Mouse (Mus musculus): Measurements from ENCODE around the gene Olfr986.

GRCm38 (mm10) chr9:40234233-40235072 lies 53.7 kb downstream of the Olfr986 start:
- TF ChIP-seq POLR2A (IDR thresholded peaks at IDR 0.05; ENCODE audit: borderline replicate concordance, low read depth, low read length): no peak
- TF ChIP-seq CTCF (IDR thresholded peaks at IDR 0.05; ENCODE audit: low read depth, low read length): no peak
